Mouse (Mus musculus) CH12.LX (cell line): ENCODE measurements around the gene Prm2. TPM values are rescaled to one million over a fixed set of nuclear protein-coding genes. Genes with fewer than 3 reads are reported as not detected.

Source experiments
- DNase-seq: peaks from one replicate; pipeline ENCODE4 v3.0.0-alpha.2; 2013; ENCODE audit errors: extremely low read depth
- H3K27ac ChIP-seq: 2 replicates; pipeline ENCODE4 v1.5.1; 2012; ENCODE audit warnings: low read depth, mild to moderate bottlenecking, control low read depth, moderate library complexity; ENCODE audit not compliant: insufficient read depth
- H3K27me3 ChIP-seq: replicated peaks from 2 replicates; pipeline ENCODE3; 2012; ENCODE audit warnings: inconsistent platforms
- H3K36me3 ChIP-seq, 2 experiments: replicated peaks in 1 of 2; 2 replicates each; pipeline versions ENCODE3 to v1.6.1; 2012; ENCODE audit warnings: inconsistent platforms in 1 of 2, low read length in 1 of 2, mild to moderate bottlenecking in 1 of 2, mixed read lengths in 1 of 2, moderate library complexity in 1 of 2; ENCODE audit not compliant: control insufficient read depth in 1 of 2, insufficient read depth in 1 of 2
- H3K4me1 ChIP-seq, 2 experiments: 2 replicates each; pipeline ENCODE4 v1.6.1; 2012; ENCODE audit warnings: inconsistent platforms in 1 of 2, moderate library complexity in 1 of 2; ENCODE audit not compliant: insufficient read depth in 2 of 2, control insufficient read depth in 1 of 2
- H3K4me2 ChIP-seq: 2 replicates; pipeline ENCODE4 v1.6.1; 2012; ENCODE audit warnings: low read depth, mild to moderate bottlenecking, control low read depth; ENCODE audit not compliant: poor library complexity, insufficient read depth, severe bottlenecking
- H3K4me3 ChIP-seq, 3 experiments: fragments of 150-350 bp in 1 of 3; sonication (generic) in 1 of 3; replicated peaks in 1 of 3; 2 replicates each; pipeline versions ENCODE3 to v1.5.1; 2011 to 2012; ENCODE audit warnings: low read depth in 2 of 3, low read length in 2 of 3, mild to moderate bottlenecking in 2 of 3, moderate library complexity in 2 of 3, control low read depth in 1 of 3, improper control_type of control experiment in 1 of 3, inconsistent platforms in 1 of 3, mixed read lengths in 1 of 3; ENCODE audit not compliant: poor library complexity in 1 of 3
- H3K79me2 ChIP-seq: replicated peaks from 2 replicates; pipeline ENCODE4 v1.6.1; 2012; ENCODE audit warnings: mild to moderate bottlenecking, moderate library complexity; ENCODE audit not compliant: control insufficient read depth, poor library complexity, insufficient read depth, severe bottlenecking; ENCODE audit errors: extremely low read depth
- H3K9ac ChIP-seq: 2 replicates; pipeline ENCODE4 v1.6.1; 2012; ENCODE audit warnings: low read depth, mild to moderate bottlenecking, control low read depth, moderate library complexity; ENCODE audit not compliant: insufficient read depth
- H3K9me3 ChIP-seq: replicated peaks from 2 replicates; pipeline ENCODE3; 2012; ENCODE audit warnings: low read length, inconsistent platforms, mixed read lengths
- CHD1 ChIP-seq: IDR thresholded peaks from 2 replicates; pipeline ENCODE4 v1.6.1; 2012; ENCODE audit warnings: low read depth, low read length, improper control_type of control experiment, inconsistent platforms
- CHD2 ChIP-seq: IDR thresholded peaks from 2 replicates; pipeline ENCODE4 v1.6.1; 2011; ENCODE audit warnings: low read length, improper control_type of control experiment
- ELF1 ChIP-seq: IDR thresholded peaks from 2 replicates; pipeline ENCODE4 v1.6.1; 2014; ENCODE audit warnings: low read depth, mild to moderate bottlenecking, inconsistent platforms, low read length, improper control_type of control experiment
- IRF4 ChIP-seq: IDR thresholded peaks from 2 replicates; pipeline ENCODE4 v1.6.1; 2014; ENCODE audit warnings: low read depth, mild to moderate bottlenecking, inconsistent platforms, low read length, improper control_type of control experiment
- JUN ChIP-seq: IDR thresholded peaks from 2 replicates; pipeline ENCODE4 v1.6.1; 2011; ENCODE audit warnings: low read depth, mild to moderate bottlenecking, low read length, improper control_type of control experiment, moderate library complexity; ENCODE audit not compliant: insufficient read depth
- KAT2A ChIP-seq: IDR thresholded peaks from 2 replicates; pipeline ENCODE4 v1.6.1; 2012; ENCODE audit warnings: low read length, improper control_type of control experiment, inconsistent platforms; ENCODE audit not compliant: insufficient replicate concordance
- MAFK ChIP-seq: IDR thresholded peaks from 2 replicates; pipeline ENCODE4 v1.6.1; 2011; ENCODE audit warnings: low read length, improper control_type of control experiment; ENCODE audit not compliant: insufficient replicate concordance
- MXI1 ChIP-seq: IDR thresholded peaks from 2 replicates; pipeline ENCODE4 v1.6.1; 2011; ENCODE audit warnings: mild to moderate bottlenecking, low read depth, low read length, improper control_type of control experiment
- NELFE ChIP-seq: IDR thresholded peaks from 2 replicates; pipeline ENCODE4 v1.6.1; 2011; ENCODE audit warnings: low read depth, low read length, improper control_type of control experiment
- PAX5 ChIP-seq: IDR thresholded peaks from 2 replicates; pipeline ENCODE4 v1.6.1; 2012; ENCODE audit warnings: low read length, inconsistent platforms, mixed read lengths
- POLR2AphosphoS2 ChIP-seq: IDR thresholded peaks from 2 replicates; pipeline ENCODE4 v1.6.1; 2011; ENCODE audit warnings: low read depth, low read length, improper control_type of control experiment
- SMC3 ChIP-seq: IDR thresholded peaks from 2 replicates; pipeline ENCODE4 v1.6.1; 2011; ENCODE audit warnings: low read depth, low read length, improper control_type of control experiment
- TBP ChIP-seq: conservative IDR thresholded peaks from 2 replicates; pipeline ENCODE4 v1.6.1; 2011; ENCODE audit warnings: low read depth, low read length, improper control_type of control experiment
- TCF12 ChIP-seq: IDR thresholded peaks from 2 replicates; pipeline ENCODE4 v1.6.1; 2014; ENCODE audit warnings: low read depth, mild to moderate bottlenecking, inconsistent platforms, low read length, improper control_type of control experiment
- USF1 ChIP-seq: IDR thresholded peaks from 2 replicates; pipeline ENCODE4 v1.6.1; 2014; ENCODE audit warnings: low read depth, mild to moderate bottlenecking, inconsistent platforms, low read length, improper control_type of control experiment
- ZKSCAN1 ChIP-seq: IDR thresholded peaks from 2 replicates; pipeline ENCODE4 v1.6.1; 2012; ENCODE audit warnings: low read depth, inconsistent platforms, low read length, improper control_type of control experiment, borderline replicate concordance
- ZMIZ1 ChIP-seq: IDR thresholded peaks from 2 replicates; pipeline ENCODE4 v1.6.1; 2012; ENCODE audit warnings: low read depth, mild to moderate bottlenecking, inconsistent platforms, low read length, improper control_type of control experiment
- dilution Hi-C: fragments of 300-500 bp; cut with MboI; formaldehyde crosslinking; loops from 2 replicates; pipeline ENCODE4 v1.14.3; 2020; ENCODE audit warnings: low sequenced_read_pairs; ENCODE audit not compliant: extremely low pct_unique_long_range_greater_than_20kb, extremely low pct_ligation_motif_present
- in situ Hi-C: fragments of 300-500 bp; cut with MboI; formaldehyde crosslinking; loops from 3 replicates; pipeline ENCODE4 v1.14.3; 2019; ENCODE audit warnings: low sequenced_read_pairs, low pct_ligation_motif_present, low pct_unique_long_range_greater_than_20kb, mixed read lengths
- polyA plus RNA-seq: library from polyadenylated mRNA; unstranded; fragments of >175 nt; gene quantifications from 2 replicates; pipeline ENCODE4 v1.2.1, GENCODE M21; 2012; ENCODE audit warnings: low read depth; ENCODE audit not compliant: insufficient read length
- total RNA-seq, 2 experiments: library from RNA; depleted of rRNA; stranded (reverse); fragments of 300-350 nt in 1 of 2; fragments of >200 nt in 1 of 2; gene quantifications; 2 replicates each; pipeline ENCODE4 v1.2.3; 2012 to 2014

Prm2 gene
- total and polyA plus RNA-seq, 3 experiments: not detected

- DNase-seq: no peak
- no peak for TF ChIP-seq MAFK
- TF ChIP-seq ZKSCAN1: no peak
- TF ChIP-seq JUN: no peak
- no peak for TF ChIP-seq KAT2A
- TF ChIP-seq TBP: no peak
- no peak for TF ChIP-seq POLR2AphosphoS2
- TF ChIP-seq TCF12: no peak
- TF ChIP-seq SMC3: no peak
- TF ChIP-seq CHD1: no peak
- TF ChIP-seq PAX5: no peak
- TF ChIP-seq ELF1: no peak
- no peak for TF ChIP-seq USF1
- H3K4me2 ChIP-seq: no peak overlapping the region
- H3K27me3 ChIP-seq: peaks cover 18% of the 10 kb centered on the region
- no peaks in the 10 kb centered on the region for H3K36me3 ChIP-seq
- peaks cover 26 to 43% of the 10 kb centered on the region in 2 experiments for H3K4me1 ChIP-seq
- in situ Hi-C loops (no loop called here), dilution Hi-C loops (no loop called here)
- H3K9me3 ChIP-seq: no peaks in the 10 kb centered on the region
- no peak overlapping the region for H3K27ac ChIP-seq
- H3K79me2 ChIP-seq: no peaks in the 10 kb centered on the region
- H3K9ac ChIP-seq: no peak overlapping the region
- H3K4me3 ChIP-seq: no peak overlapping the region
Measured at GRCm38 (mm10) chr16:10814864-10815263, 18.9 kb upstream of the Prm2 start.

GRCm38 (mm10) chr16:10813726-10814125 lies 17.8 kb upstream of the Prm2 start:
- Histone ChIP-seq H3K4me1 (peaks cover 19 to 38% of the 10 kb centered on the region in 2 experiments), H3K9ac (no peak overlapping the region), H3K36me3 (no peaks in the 10 kb centered on the region), H3K79me2 (no peaks in the 10 kb centered on the region), H3K9me3 (no peaks in the 10 kb centered on the region), H3K4me2 (no peak overlapping the region), H3K27me3 (peaks cover 25% of the 10 kb centered on the region), H3K27ac (no peak overlapping the region), H3K4me3 (no peak overlapping the region)
- in situ Hi-C loops (no loop called here), dilution Hi-C loops (no loop called here)
- no peak for DNase-seq
- TF ChIP-seq NELFE: no peak
- TF ChIP-seq IRF4: no peak
- no peak for TF ChIP-seq CHD1

- H3K36me3 ChIP-seq: no peaks in the 10 kb centered on the region
- DNase-seq: no peak
- TF ChIP-seq ZMIZ1 (no peak), MXI1 (no peak), CHD2 (no peak)
- TF ChIP-seq, all 38 proteins: peak for 0
- Histone ChIP-seq H3K27me3 (peaks cover 30% of the 10 kb centered on the region), H3K4me1 (peaks cover 15 to 30% of the 10 kb centered on the region in 2 experiments), H3K27ac (no peak within 1 kb of the TSS), H3K4me3 (no peak within 1 kb of the TSS), H3K9ac (no peak within 1 kb of the TSS), H3K79me2 (no peaks in the 10 kb centered on the region), H3K4me2 (no peak within 1 kb of the TSS), H3K9me3 (no peaks in the 10 kb centered on the region)
- dilution Hi-C loops: no loop called here
- in situ Hi-C loops: no loop called here
Measured at GRCm38 (mm10) chr16:10812865-10813371, 17.0 kb upstream of the Prm2 start, which contains the start of gene Gm11172. TSS of gene Gm11172 (plus strand) at chr16:10812915.
